Mouse (Mus musculus) limb, embryonic 11.5 days (tissue): ENCODE measurements around the gene Maneal. TPM values are rescaled to one million over a fixed set of nuclear protein-coding genes. Genes with fewer than 3 reads are reported as not detected.

Source experiments
- ATAC-seq: fragments of 200-750 bp; cut with Nextera tagmentation; 2 replicates; pipeline ENCODE4 v1.8.0; 2017; ENCODE audit warnings: low read depth; ENCODE audit not compliant: insufficient number of reproducible peaks, low FRiP score, low TSS enrichment
- DNase-seq: peaks from one replicate; pipeline ENCODE4 v3.0.0-alpha.2; 2015; ENCODE audit warnings: low spot score
- H3K27ac ChIP-seq: fragments of 300-500 bp; sonication (generic); replicated peaks from 2 replicates; pipeline ENCODE4 v1.5.1; 2014; ENCODE audit warnings: low read depth, mild to moderate bottlenecking, low read length
- H3K27me3 ChIP-seq: fragments of 300-500 bp; sonication (generic); 2 replicates; pipeline ENCODE4 v1.6.1; 2014; ENCODE audit warnings: mild to moderate bottlenecking, low read length, mixed read lengths; ENCODE audit not compliant: control insufficient read depth, insufficient read depth
- H3K36me3 ChIP-seq: fragments of 300-500 bp; sonication (generic); 2 replicates; pipeline ENCODE4 v1.6.1; 2014; ENCODE audit warnings: mild to moderate bottlenecking, low read length, moderate library complexity, mixed read lengths; ENCODE audit not compliant: control insufficient read depth, insufficient read depth
- H3K4me1 ChIP-seq: fragments of 300-500 bp; sonication (generic); 2 replicates; pipeline ENCODE4 v1.6.1; 2014; ENCODE audit warnings: low read length, mixed read lengths; ENCODE audit not compliant: control insufficient read depth, insufficient read depth
- H3K4me2 ChIP-seq: fragments of 300-500 bp; sonication (generic); 2 replicates; pipeline ENCODE4 v1.6.1; 2014; ENCODE audit warnings: low read depth, mild to moderate bottlenecking, moderate library complexity; ENCODE audit not compliant: severe bottlenecking
- H3K4me3 ChIP-seq: fragments of 300-500 bp; sonication (generic); 2 replicates; pipeline ENCODE4 v1.5.1; 2014; ENCODE audit warnings: low read depth, low read length
- H3K9ac ChIP-seq: fragments of 300-500 bp; sonication (generic); 2 replicates; pipeline ENCODE4 v1.6.1; 2014; ENCODE audit warnings: mild to moderate bottlenecking, low read length
- H3K9me3 ChIP-seq: fragments of 300-500 bp; sonication (generic); 2 replicates; pipeline ENCODE4 v1.6.1; 2016; ENCODE audit warnings: low read length; ENCODE audit not compliant: control insufficient read depth
- WGBS: fragments of 180-500 bp; shearing (Covaris S2); extraction: QIAGEN DNeasy Blood & Tissue Kit; methylation state at CpG from one replicate; pipeline ENCODE4 v1.1.7; 2014; 5-methylcytosine and 5-hydroxymethylcytosine counted together
- polyA plus RNA-seq: library from polyadenylated mRNA; unstranded; fragments of >200 nt; fragmentation: Nextera tagmentation; extraction: Ambion mirVana; gene quantifications from 2 replicates; pipeline ENCODE4 v1.2.1, GENCODE M21; 2014

Maneal gene
- polyA plus RNA-seq, 1 experiment from 2014 or later, result 0.43 TPM

DNA sequence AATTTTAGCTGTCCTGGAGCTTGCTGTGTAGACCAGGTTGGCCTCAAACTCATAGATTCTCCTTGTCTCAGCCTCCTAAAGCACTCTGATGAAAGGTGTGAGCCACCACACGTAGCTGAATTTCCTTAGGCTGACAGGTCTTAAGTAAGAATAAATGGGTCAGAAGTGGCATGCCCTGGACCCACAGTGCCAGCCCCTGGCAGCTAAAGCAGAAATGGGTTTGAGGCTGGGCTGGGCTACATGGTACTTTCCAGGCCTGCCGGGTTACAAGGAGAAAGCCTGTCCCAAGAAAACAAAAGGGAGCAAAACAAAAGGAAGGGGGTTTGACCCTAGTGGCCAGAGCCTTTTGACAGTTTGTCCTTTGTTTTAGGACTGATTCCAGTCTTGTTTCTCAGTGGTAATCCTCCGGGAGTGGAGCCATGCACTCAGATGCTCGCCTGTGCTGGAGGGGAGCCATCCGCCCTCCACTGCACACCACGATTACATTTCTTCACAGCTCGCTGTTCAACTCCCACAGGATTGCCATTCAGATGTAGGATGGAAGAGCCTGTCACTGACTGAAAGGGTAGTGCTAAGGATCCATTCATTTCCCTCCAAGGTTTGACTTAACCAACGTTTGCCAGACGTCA lies 50.5 kb downstream of the Maneal start:
- no peaks in the 10 kb centered on the region for H3K4me1 ChIP-seq
- H3K4me3 ChIP-seq, result no peak overlapping the region
- no peaks in the 10 kb centered on the region; the same call in 1 of the 2 replicates for H3K36me3 ChIP-seq
- no peaks in the 10 kb centered on the region for H3K9me3 ChIP-seq
- H3K27me3 ChIP-seq, result no peaks in the 10 kb centered on the region
- WGBS, result 80% methylated on average over 9 of the region's 9 CpGs
- no peak overlapping the region for H3K27ac ChIP-seq
- no peak overlapping the region for H3K4me2 ChIP-seq
- ATAC-seq, result no peak
- DNase-seq, result no peak
- H3K9ac ChIP-seq, result no peak overlapping the region

DNA sequence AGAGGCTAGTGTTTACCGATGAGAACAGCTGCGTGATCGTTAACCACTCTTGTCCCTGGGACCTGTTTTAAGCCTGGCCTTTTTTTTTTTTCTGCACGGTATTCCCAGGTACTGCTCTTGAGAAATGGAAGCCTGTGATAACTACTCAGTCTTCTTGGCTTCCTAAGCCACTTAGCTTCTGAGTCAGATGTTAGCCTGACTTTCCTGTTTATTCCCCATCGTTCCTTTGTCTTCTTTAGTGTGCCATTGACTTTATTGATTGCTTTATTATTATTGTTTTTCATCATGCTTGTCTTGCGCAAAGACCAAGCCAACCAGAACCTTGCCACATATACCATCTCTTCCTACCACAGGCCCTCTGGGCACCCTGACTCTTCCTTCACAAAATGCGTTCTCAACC lies 51.9 kb downstream of the Maneal start:
- 89% methylated on average over 7 of the region's 7 CpGs for WGBS
- DNase-seq, result no peak
- H3K4me3 ChIP-seq, result no peak overlapping the region
- H3K27me3 ChIP-seq, result no peaks in the 10 kb centered on the region
- peaks cover 3% of the 10 kb centered on the region; the same call in 1 of the 2 replicates for H3K36me3 ChIP-seq
- no peak overlapping the region for H3K27ac ChIP-seq
- no peaks in the 10 kb centered on the region for H3K9me3 ChIP-seq
- no peak overlapping the region for H3K9ac ChIP-seq
- H3K4me1 ChIP-seq, result no peaks in the 10 kb centered on the region
- ATAC-seq, result no peak
- no peak overlapping the region for H3K4me2 ChIP-seq

- no peak overlapping the region for H3K9ac ChIP-seq
- DNase-seq, result no peak
- no peak for ATAC-seq
- peaks cover 3% of the 10 kb centered on the region; the same call in 1 of the 2 replicates for H3K36me3 ChIP-seq
- no peak overlapping the region for H3K4me3 ChIP-seq
- H3K4me2 ChIP-seq, result no peak overlapping the region
- H3K4me1 ChIP-seq, result no peaks in the 10 kb centered on the region
- WGBS, result 84% methylated on average over 9 of the region's 9 CpGs
- H3K27ac ChIP-seq, result no peak overlapping the region
- no peaks in the 10 kb centered on the region for H3K9me3 ChIP-seq
- H3K27me3 ChIP-seq, result no peaks in the 10 kb centered on the region
Measured at GRCm38 (mm10) chr4:124809136-124809883, 52.7 kb downstream of the Maneal start.

DNA sequence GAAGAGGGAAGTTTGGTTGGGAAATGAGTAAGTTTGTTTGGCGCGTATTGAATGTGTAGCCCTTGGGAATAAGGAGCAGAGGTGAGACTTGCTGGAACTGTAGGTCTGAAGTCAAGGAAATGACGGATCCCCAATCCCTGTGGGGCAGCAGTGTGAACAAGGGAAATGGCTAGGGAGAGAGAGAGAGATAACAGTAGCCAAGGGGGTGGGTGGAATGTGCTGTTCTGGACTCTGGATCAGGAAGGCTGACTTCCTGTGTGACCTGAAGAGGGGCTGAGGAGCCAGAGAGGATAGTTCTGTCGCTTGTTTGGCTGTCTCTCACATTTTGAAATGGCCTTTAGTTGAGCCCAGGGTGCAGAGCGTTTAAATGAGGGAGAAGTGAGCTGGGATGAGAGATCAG lies 53.5 kb downstream of the Maneal start:
- no peaks in the 10 kb centered on the region for H3K27me3 ChIP-seq
- WGBS, result 86% methylated on average over 5 of the region's 5 CpGs
- H3K36me3 ChIP-seq, result peaks cover 3% of the 10 kb centered on the region; the same call in 1 of the 2 replicates
- no peak overlapping the region for H3K4me3 ChIP-seq
- no peaks in the 10 kb centered on the region for H3K9me3 ChIP-seq
- no peak overlapping the region for H3K27ac ChIP-seq
- no peak overlapping the region for H3K9ac ChIP-seq
- ATAC-seq, result no peak
- DNase-seq, result no peak
- H3K4me2 ChIP-seq, result no peak overlapping the region
- H3K4me1 ChIP-seq, result no peaks in the 10 kb centered on the region

Other genes with a start within 250 kb of the Maneal start
- gene Pou3f1, start 205.4 kb downstream of the Maneal start, polyA plus RNA-seq, result 0.27 and 0.60 TPM in 2 replicates
- 78.9 TPM in 2 replicates for gene Utp11, start 168.6 kb downstream of the Maneal start, polyA plus RNA-seq
- 11.5 and 11.6 TPM in 2 replicates for gene Fhl3, start 161.5 kb downstream of the Maneal start, polyA plus RNA-seq
- gene Sf3a3, start 147.4 kb downstream of the Maneal start, polyA plus RNA-seq, result 250 and 252 TPM in 2 replicates
- gene Inpp5b, start 120.3 kb downstream of the Maneal start, polyA plus RNA-seq, result 22.3 and 26.1 TPM in 2 replicates
- 14.1 TPM in 2 replicates for gene Mtf1, start 60.1 kb downstream of the Maneal start, polyA plus RNA-seq
- 46.8 and 47.3 TPM in 2 replicates for gene Yrdc, start 11.5 kb downstream of the Maneal start, polyA plus RNA-seq
- gene 1110065P20Rik, start 11.0 kb downstream of the Maneal start, polyA plus RNA-seq, result 46.6 and 47.5 TPM in 2 replicates
- gene Epha10, start 18.7 kb upstream of the Maneal start, polyA plus RNA-seq, result 0.10 and 0.17 TPM in 2 replicates
- gene 9930104L06Rik, start 74.9 kb upstream of the Maneal start, polyA plus RNA-seq, result 4.9 and 5.1 TPM in 2 replicates
- gene Cdca8, start 77.1 kb upstream of the Maneal start, polyA plus RNA-seq, result 210 and 223 TPM in 2 replicates
- 3.1 and 5.1 TPM in 2 replicates for gene Rspo1, start 124.3 kb upstream of the Maneal start, polyA plus RNA-seq
- gene Gnl2, start 154.4 kb upstream of the Maneal start, polyA plus RNA-seq, result 85.8 and 91.5 TPM in 2 replicates
- 0.09 TPM in 2 replicates for gene Dnali1, start 203.5 kb upstream of the Maneal start, polyA plus RNA-seq
- 40.4 and 41.6 TPM in 2 replicates for gene Snip1, start 204.5 kb upstream of the Maneal start, polyA plus RNA-seq
- gene Meaf6, start 223.0 kb upstream of the Maneal start, polyA plus RNA-seq, result 90.1 and 97.4 TPM in 2 replicates